Mouse (Mus musculus): ENCODE data around the gene Srr.

Srr gene

DNA sequence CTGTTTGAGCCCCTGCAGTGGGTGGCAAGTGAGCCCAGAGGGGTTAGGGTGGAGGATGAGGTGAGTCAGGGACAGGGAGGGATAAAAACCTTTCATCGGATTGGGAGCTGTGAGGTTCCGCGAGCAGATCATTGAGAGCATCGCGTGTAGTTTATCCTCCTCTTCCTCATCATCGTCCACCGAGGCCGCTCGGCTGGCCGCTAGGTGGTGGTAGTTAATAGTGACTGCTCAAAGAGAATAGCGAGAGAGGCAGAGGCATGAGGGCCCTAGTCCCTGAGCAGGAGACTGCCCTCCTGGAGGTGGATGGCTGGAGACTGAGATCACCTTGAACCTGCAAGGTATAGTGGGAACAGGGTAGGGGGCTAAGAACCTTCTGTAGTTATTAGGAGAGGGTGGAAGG, 62.3 kb downstream of the Srr start:
- no peak for DNase-seq (ENCODE audit: low spot score in 2 of 2)

DNA sequence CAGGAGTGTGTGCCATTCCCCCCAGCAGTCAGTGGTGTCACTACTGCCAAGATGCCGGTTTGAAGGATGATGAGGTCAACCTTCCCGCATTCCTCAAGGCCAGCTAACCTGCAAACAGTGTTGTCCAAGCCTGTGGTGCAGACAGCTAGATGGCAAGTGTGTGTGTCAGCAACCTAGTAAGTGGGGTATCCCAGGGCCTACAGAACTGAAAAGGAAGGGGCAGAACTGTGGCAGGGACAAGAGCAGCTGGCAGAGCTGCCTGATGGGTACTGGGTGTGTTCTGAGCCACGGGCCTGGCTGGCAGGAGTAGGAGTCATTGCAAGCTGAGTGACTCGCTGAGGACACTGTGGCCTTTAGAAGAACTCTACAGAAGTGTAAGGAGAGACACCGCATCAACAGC, 63.6 kb downstream of the Srr start:
- no peak for DNase-seq (ENCODE audit: low spot score in 2 of 2)

DNA sequence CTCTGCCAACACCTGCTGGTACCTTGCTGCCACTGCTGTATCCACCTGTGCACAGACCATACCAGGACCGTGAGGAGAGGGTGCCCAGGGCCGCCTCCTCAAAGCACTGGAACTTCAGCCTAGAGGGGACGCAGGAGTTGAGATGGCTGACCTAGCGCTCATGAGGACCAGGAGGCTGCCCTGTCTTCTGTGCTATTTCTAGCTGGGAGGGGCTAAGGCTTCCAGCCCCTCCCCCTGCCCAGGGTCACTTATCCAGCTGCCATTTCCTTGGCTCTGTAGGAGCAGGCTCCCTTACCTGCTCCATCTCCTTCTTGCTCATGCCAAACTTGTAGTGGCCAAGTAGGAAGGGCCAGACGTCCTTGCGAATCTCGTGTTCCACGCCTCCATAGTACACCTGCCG, 68.0 kb downstream of the Srr start:
- DNase-seq (ENCODE audit: low spot score in 2 of 2) = no peak

Measured in urinary bladder, postnatal 36 days (tissue).